Mouse (Mus musculus) thymus, adult 2 months (tissue): ENCODE data around the gene Zfp668.

Experiments used
- CTCF ChIP-seq: fragments of 200-500 bp; IDR thresholded peaks from 2 replicates; pipeline ENCODE4 v1.5.1; 2012; ENCODE audit warnings: mild to moderate bottlenecking, control low read depth, low read length, moderate library complexity, borderline replicate concordance; ENCODE audit not compliant: control insufficient read depth, poor library complexity, insufficient read depth; ENCODE audit errors: extremely low read depth
- POLR2A ChIP-seq: fragments of 200-500 bp; IDR thresholded peaks from 2 replicates; pipeline ENCODE4 v1.6.1; 2012; ENCODE audit warnings: mild to moderate bottlenecking, low read length, control low read depth, moderate library complexity; ENCODE audit not compliant: control insufficient read depth, poor library complexity, insufficient read depth; ENCODE audit errors: extremely low read depth

- TF ChIP-seq CTCF (no peak), POLR2A (no peak)
Observed at GRCm38 (mm10) chr7:127879301-127879700, 2.7 kb upstream of the Zfp668 start.
